Mouse (Mus musculus): ENCODE results near the gene Gm8020. TPM values are rescaled to one million over a fixed set of nuclear protein-coding genes. Genes with fewer than 3 reads are reported as not detected.

The Gm8020 gene
- total RNA-seq (2023), result not detected

GRCm38 (mm10) chr14:42502249-42502648, at the start of gene Gm8020:
TSS of gene Gm8020 (minus strand) at chr14:42502349.

GRCm38 (mm10) chr14:42524182-42524581, 22.0 kb upstream of the Gm8020 start, which contains the start of gene Gm8024:
TSS of gene Gm8024 (minus strand) at chr14:42524282.

GRCm38 (mm10) chr14:42463581-42463980, 38.6 kb downstream of the Gm8020 start, which contains the start of gene Gm8011:
TSS of gene Gm8011 (plus strand) at chr14:42463881.

Other genes with a start within 250 kb of the Gm8020 start
- gene Gm17026, start 242.3 kb downstream of the Gm8020 start, total RNA-seq (2023), result not detected
- gene Gm9611, start 205.0 kb downstream of the Gm8020 start, total RNA-seq (2023), result not detected
- gene Gm7995, start 192.1 kb downstream of the Gm8020 start, total RNA-seq (2023), result not detected
- not detected for gene Gm8005, start 62.7 kb downstream of the Gm8020 start, total RNA-seq (2023)
- gene Gm8011, start 38.5 kb downstream of the Gm8020 start, total RNA-seq (2023), result not detected
- not detected for gene Gm8024, start 21.9 kb upstream of the Gm8020 start, total RNA-seq (2023)
- not detected for gene Gm17124, start 97.5 kb upstream of the Gm8020 start, total RNA-seq (2023)
- not detected for gene Gm3633, start 139.6 kb upstream of the Gm8020 start, total RNA-seq (2023)
- not detected for gene Gm10378, start 153.6 kb upstream of the Gm8020 start, total RNA-seq (2023)